Mouse (Mus musculus): ENCODE measurements at regions not wholly inside any gene's neighbourhood (a gene's known extent, or its start where the extent isn't known, plus 50 kb on each side); places are given as distances from the start of the nearest gene placed in this dataset.

- DNase-seq, result no peak
These were observed 57.5 kb upstream of the Igf1r start for GRCm38 (mm10) chr7:67895166-67895565.

DNA sequence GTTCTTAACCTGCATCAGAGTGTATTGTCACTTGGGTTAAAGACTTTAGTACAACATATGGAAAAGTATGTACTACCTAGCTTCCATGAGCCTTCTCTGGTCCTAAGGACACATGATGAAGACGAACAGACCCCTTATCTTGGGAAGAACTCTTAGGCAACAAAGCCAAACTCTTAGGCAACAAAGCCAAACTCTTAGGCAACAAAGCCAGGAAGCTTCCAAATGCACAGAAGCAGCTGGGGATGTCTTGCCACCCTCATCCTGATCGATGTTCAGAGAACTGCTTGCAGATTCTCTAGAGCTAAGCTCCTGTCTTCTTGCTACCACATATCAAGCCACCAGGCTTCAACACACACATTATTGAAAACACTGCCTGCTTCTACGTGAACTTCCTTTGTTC, 59.7 kb upstream of the Igf1r start:
- no peak for DNase-seq

DNA sequence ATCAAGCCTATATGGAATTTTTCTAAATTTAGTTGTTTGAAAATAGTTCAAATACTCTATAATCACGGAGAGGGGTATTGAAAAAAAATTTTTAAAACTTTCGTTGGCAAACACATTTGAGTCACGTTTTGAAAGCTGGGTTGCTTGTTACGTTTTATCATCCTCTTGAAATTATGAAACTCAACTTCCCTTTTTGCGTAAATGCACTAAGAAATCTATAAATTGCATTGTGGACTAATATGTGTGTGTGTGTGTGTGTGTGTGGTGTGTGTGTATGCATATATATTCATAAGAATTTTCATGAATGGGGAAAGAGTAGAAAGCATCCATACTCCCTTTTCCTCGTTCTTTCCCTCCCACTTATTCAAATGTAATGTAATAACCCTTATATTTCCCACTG, 69.6 kb upstream of the Igf1r start:
- DNase-seq, result no peak

DNA sequence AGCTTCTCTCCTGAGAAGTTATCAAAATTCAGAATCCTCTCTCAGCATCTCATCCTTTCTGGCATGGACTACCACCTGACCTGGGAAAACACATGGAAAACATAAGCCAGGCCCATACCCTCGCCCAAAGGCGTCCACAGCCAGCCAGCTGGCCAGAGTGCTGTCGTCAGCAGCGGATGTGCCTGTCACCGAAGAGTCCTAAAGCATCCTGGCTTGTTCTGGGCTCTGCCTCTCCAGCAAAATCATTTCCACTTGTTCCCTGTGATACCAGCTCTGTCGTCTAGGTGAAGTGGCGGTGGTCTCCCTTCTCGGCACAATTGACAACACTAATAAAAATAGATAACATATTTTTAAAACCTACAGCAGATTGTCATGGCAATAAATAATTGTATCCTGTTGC, 70.0 kb upstream of the Igf1r start:
- DNase-seq, result no peak

DNA sequence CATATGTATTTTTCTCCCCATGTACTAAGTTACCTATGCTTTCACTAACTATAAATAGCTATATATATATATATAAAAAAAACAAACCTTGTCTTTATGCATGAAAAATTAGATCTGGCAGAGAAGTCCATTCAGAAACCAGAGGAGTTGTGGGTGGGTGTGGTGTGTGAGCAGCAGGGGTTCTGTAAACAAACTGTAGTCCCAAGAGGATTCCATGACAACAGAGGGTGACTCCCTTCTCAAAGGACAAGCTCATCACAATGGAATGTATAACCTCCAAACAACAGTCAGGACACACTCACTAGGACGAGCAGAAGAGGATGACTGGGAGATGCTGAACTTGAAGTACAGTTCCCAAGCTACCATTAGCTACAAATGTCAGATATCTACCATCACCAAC, 74.4 kb upstream of the Igf1r start:
- DNase-seq, result no peak

DNA sequence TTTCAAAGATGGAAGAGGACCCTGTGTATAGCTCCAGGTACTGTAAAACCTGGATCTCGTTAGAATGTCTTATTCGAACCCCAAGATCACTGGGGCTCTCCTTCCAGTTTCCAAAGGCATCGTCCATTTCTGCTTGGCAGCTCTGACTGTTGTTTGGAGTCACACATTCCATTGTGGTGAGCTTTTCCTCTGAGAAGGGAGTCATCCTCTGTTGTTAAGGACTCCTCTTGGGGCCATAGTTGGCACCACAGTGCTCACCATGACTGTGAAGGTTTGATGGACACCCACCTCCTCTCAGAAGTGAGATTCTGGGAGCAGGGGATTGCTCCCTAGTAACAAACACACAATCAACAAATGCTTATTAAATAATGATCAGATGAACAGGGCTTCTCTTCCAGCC, 75.0 kb upstream of the Igf1r start:
- no peak for DNase-seq

DNA sequence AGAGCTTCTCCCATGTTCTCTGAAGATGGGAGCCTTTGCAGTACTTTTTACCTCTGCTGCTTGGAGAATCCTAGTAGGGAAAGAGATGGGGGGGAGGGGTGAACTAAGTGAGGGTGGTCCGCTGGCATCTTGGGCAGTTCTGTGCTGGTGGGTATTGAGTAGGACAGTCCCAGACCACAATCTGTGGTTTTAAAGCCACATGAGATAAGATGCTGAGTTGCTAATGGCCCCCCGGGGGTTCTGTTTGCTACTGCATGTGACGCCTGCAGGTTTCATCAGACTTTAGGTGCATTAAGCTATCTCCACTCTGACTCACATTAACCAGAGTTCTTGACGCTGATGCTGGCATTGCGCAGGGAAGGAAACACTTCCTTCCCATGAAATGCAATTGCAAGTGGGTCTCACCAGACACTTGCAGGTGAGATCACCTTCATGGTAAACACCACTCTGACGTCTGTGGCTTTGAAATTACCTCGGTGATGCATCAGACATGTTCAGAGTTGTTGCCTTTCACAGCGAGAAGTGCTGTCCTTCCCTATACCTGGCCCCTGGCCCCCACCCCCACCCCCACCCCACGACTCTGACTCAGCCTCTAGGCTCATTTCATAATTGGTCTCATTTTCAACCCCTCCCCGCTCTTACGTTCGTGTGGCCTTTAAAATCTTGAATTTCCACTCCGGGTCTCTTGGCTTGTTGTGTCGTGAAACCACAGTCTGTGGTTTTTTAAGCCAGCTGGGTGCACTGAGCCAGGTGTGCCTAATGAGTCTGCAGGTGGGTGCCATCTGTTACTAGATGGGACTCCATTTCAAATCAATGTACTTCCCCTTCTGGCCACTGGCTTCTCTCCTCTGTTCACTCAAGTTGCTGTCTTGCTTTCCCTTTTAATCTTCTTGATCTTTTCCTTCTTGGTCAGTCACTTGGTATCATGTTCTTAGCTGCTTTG, 94.8 kb upstream of the Synm start:
- DNase-seq, result no peak

DNA sequence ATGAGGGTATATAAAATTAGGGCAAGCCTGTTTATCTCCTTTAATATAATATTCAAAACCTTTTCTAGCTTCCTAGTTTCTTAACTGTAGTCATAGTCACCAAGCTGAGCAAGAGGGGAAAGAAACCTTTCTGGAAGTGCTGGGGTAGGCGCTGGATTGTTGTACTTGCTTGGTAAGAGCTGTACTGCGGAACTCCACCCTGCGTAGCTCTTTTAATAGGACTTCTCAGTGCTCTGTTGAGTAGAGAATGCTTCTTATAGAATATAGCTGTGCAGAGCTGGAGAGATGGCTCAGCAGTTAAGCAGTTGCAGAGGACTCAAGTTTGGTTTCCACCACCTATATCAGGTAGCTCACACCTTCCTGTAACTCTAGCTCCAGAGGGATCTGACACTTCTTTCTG, 93.3 kb upstream of the Synm start:
- no peak for DNase-seq

GRCm38 (mm10) chr7:67849509-67849862, 89.9 kb upstream of the Synm start:
- no peak for DNase-seq

DNA sequence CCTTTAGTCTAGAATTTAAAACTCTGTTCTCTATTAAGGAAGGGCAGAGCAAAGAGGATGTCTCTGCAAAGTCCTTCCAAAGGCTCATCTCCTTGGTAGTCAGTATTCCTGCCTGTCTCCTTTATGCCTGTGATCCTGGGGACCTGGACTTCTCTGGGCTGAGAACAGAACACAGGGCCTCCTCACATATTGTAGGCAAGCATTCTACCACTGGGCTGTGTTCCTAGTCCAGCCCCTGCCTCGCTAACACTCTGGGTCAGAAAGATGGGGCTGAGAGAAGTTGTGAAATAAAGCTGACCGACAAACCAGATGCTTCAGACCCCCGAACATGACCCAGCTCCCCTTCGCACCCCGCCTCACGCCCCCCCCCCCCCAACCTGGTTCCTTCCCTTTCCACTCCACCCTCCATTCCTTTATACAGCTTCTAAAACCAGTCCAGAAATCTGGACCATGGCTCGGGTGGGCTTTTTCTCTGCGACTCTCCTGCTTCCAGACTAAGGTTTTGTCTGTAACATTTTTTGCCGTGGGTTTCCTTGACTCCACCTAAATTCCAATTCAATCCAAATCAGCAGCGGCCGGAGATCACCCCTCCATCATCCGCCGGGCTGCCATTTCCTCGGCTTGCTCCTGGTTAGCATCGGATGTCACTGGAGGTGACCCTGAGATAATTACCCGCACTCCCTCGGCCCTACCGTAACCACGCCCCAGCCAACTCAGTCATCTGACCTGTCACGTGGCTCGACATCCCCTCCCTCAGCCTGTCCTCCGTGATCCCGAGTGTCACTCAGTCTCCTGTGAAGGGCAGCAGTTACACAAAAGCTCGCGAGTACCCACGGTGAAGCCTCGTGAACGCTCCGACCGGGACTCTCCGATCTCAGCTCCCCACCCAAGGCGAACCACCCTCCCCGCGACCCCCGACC, 89.3 kb upstream of the Synm start:
- DNase-seq, result peak; percentile 44

GRCm38 (mm10) chr7:67846796-67847195, 87.3 kb upstream of the Synm start:
- DNase-seq, result no peak

- no peak for DNase-seq
These were observed 77.4 kb upstream of the Synm start for GRCm38 (mm10) chr7:67836984-67837383.

GRCm38 (mm10) chr7:67836117-67836949, 76.8 kb upstream of the Synm start:
- DNase-seq, result no peak

DNA sequence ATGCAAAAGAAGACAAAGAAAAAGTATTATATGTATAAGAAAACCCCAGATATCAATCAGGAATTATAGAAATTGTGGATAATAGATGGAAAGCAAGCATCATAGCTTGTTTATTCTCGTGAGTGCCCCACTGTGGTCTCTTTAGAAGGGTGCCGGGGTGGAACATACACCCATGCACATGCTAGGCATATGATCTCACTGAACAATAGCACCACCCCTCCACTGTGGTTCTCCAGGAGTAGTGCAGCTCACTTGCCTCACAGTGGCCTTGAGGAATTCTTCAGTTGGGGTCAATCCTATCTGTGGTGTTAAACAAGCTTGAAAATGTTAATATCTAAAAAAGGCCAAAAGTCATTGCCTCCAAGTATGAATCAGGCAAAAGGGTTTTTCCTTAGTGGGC, 72.2 kb upstream of the Synm start:
- DNase-seq, result no peak

DNA sequence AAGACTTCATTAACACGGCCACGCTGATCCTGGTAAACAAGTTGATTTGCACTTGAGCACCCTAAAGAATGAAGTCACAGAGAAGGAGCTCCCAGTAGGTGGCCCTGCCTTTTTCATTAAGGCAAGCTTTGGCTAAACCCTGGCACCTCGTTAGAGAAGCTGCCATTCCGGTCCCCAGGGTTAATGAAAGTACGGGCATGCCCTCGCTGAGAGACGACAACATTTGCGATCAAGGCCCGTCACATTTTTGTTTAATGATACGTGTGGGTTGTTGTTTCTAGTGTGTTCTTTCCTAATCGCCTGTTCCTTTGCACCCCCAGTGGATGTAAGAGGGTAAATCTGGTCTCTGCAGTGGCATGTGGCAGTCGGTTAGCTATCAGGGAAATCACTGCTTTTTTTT, 67.8 kb upstream of the Synm start:
- no peak for DNase-seq

GRCm38 (mm10) chr7:67826936-67827335, 67.4 kb upstream of the Synm start:
- DNase-seq, result no peak

DNA sequence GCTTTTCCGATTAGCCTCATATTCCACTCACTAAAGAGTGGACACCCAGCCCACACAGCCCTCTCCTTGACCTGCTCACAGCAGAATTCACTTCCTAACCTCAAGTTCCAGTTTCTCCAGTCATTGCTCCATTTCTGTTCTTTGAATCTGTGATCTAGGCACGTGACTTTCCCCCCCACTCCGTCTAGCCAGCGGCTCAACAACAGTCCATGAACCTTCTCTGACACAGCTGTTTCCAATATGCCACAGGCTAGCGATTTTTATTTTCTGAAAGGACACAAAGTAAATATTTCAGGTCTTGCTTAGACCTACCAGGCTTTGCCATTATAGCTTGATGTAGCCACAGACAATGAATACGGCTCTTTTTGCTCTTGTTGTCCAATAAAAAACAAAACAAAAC, 66.8 kb upstream of the Synm start:
- no peak for DNase-seq

DNA sequence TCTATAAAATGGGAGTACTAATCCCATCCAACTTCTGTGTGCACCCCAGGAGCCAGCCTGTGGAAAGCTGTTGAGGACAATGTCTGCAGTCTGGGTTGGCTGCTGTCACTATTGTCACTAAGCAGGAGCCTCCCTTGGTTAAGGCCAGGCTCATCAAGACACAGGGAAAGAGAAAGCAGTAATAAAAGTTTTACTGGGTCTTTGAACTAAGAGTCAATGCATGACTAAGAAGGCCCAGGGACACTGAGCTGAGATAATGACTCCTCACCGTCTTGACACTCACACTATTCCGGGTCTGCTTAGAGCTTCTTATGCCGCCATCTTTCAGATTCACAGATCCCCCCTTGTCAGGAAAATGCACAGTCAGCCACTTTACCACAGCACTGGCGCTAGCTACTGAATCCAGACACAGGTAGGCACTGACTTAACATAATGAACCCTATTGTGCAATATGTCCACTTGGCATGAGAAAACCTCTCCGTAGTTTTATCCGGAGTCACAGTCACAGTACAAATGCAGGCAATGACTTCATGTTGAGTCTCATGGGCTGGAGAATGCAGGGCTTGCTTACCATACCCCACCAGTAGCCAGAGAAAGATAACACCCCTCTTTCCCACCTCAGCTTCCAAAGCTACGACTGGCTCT, 66.2 kb upstream of the Synm start:
- no peak for DNase-seq

GRCm38 (mm10) chr7:67823943-67824645, 64.6 kb upstream of the Synm start:
- no peak for DNase-seq

- no peak for DNase-seq
These were observed 60.0 kb upstream of the Synm start for GRCm38 (mm10) chr7:67819551-67819950.

DNA sequence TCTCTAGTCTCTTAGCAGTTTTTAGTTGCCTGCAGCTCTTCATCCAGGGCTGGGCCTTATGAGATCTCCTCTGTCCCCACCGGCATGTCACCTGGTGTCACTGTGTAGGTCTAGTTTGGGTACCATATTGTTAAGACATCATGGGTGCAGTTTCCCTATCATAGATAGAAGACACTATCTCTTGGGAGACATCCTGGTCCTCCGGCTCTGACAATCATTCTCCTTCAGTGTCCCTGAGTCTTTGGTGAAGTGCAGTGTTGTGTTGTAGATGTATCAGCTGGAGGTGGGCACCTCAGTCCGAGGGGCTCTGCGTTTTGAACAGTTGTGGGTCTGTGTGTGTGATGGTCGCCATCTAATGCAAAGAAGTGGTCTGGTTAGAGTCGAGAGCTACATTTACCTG, 58.0 kb upstream of the Synm start:
- no peak for DNase-seq
